29 mouse cellular contexts compared by ENCODE assay signal in the genomic region with DNA sequence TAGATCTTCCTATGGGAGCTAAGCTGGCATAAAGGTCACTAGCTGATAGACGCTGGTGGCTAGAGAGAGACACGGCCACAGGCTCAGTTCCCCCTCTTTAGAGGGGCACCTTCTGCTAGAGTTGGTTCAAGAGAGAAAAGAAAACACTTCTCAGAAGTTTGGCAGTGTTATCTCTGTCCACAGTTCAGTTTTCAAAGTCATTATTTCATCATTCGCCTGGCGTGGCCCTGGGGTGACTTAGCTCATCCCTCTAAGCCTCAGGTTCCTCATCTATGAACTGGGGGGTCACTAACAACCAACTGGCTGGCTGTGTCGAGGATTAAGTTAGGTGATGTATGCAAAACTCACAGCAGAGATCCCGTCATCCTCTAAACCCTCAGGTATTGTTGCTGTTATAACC. TPM values are rescaled to one million over a fixed set of nuclear protein-coding genes. Genes with fewer than 3 reads are reported as not detected.
A peak's percentile ranks its signal among the peaks of the same experiment; 100 is the strongest.
DNase-seq lines count a peak whose midpoint lies in the region; ATAC-seq and TF ChIP-seq lines count a peak whose summit lies in the region.
"Had no signal": no experiment of that assay in that cellular context is flagged by ENCODE, and none has a peak within 500 bp of the region (broad histone marks: within the 10 kb centered on the region; RNA-seq: fewer than 3 reads in every experiment).

No protein-coding gene starts in this region.

- H3K9me3 ChIP-seq in MEL (replicated peaks; ENCODE audit: insufficient read depth, low read length) = no peaks in the 10 kb centered on the region
- H3K9me3 ChIP-seq in hindbrain, embryonic 14.5 days (ENCODE audit: control insufficient read depth, low read length) = no peaks in the 10 kb centered on the region
- H3K9me3 ChIP-seq: embryonic facial prominence, embryonic 10.5 days; embryonic facial prominence, embryonic 13.5 days; forebrain, embryonic 12.5 days; forebrain, embryonic 15.5 days; heart, embryonic 15.5 days; hindbrain, embryonic 10.5 days; hindbrain, embryonic 13.5 days had no signal

- peak; percentile 86 for ATAC-seq in megakaryocyte, adult 5-6 weeks (ENCODE audit: poor library complexity, severe bottlenecking)
- no peak for ATAC-seq in hindbrain, embryonic 14.5 days (ENCODE audit: low FRiP score)
- ATAC-seq: forebrain, embryonic 15.5 days; hindbrain, postnatal 0 days; inflammation-experienced regulatory T-cells, adult 6 months; intestine, embryonic 16.5 days had no signal

- TF ChIP-seq RAD21 in MEL (IDR thresholded peaks at IDR 0.05; ENCODE audit: low read depth, low read length) = no peak

- peak overlapping the region; percentile 42 for H3K9ac ChIP-seq in MEL (ENCODE audit: control insufficient read depth, low read depth, low read length, poor library complexity, severe bottlenecking)
- no peak overlapping the region for H3K9ac ChIP-seq in hindbrain, embryonic 14.5 days
- H3K9ac ChIP-seq: embryonic facial prominence, embryonic 13.5 days; forebrain, embryonic 12.5 days; forebrain, embryonic 15.5 days; heart, embryonic 12.5 days; heart, embryonic 15.5 days; hindbrain, embryonic 13.5 days had no signal

- H3K27me3 ChIP-seq in MEL (ENCODE audit: control insufficient read depth in 1 of 2, insufficient read depth in 2 of 2, low read length in 2 of 2) = no peaks in the 10 kb centered on the region
- H3K27me3 ChIP-seq in hindbrain, embryonic 14.5 days (ENCODE audit: control insufficient read depth, insufficient read depth, low read length) = no peaks in the 10 kb centered on the region
- H3K27me3 ChIP-seq: forebrain, embryonic 12.5 days; forebrain, embryonic 15.5 days; hindbrain, embryonic 13.5 days had no signal

- no peak overlapping the region for H3K4me2 ChIP-seq in hindbrain, embryonic 14.5 days (replicated peaks)
- H3K4me2 ChIP-seq: embryonic facial prominence, embryonic 13.5 days; forebrain, embryonic 12.5 days; forebrain, embryonic 15.5 days; heart, embryonic 12.5 days; heart, embryonic 15.5 days; hindbrain, embryonic 13.5 days had no signal

- 27% methylated on average over 6 of the region's 6 CpGs for WGBS in bone marrow, adult 2 months
- whole genome bisulfite sequencing in hindbrain, embryonic 14.5 days = 86% methylated on average over 6 of the region's 6 CpGs

- no peak for TF ChIP-seq POLR2A in MEL (IDR thresholded peaks at IDR 0.05; ENCODE audit: control insufficient read depth in 1 of 2, insufficient read depth in 1 of 2, low read depth in 1 of 2, low read length in 2 of 2, poor library complexity in 1 of 2)
- TF ChIP-seq POLR2A in bone marrow, adult 2 months (IDR thresholded peaks at IDR 0.05; ENCODE audit: borderline replicate concordance, control insufficient read depth, low read depth, low read length) = no peak

- no peak for TF ChIP-seq CTCF in MEL (IDR thresholded peaks at IDR 0.05 in 2 of 3, conservative IDR thresholded peaks at IDR 0.05 in 1 of 3; ENCODE audit: control insufficient read depth in 1 of 3, insufficient read depth in 1 of 3, low read depth in 2 of 3, low read length in 3 of 3, poor library complexity in 1 of 3, severe bottlenecking in 1 of 3)
- TF ChIP-seq CTCF in bone marrow, adult 2 months (IDR thresholded peaks at IDR 0.05; ENCODE audit: control insufficient read depth, insufficient read depth, low read length) = no peak

- H3K4me3 ChIP-seq in MEL (ENCODE audit: control insufficient read depth in 1 of 2, insufficient read depth in 1 of 2, low read depth in 2 of 2, low read length in 2 of 2) = no peak overlapping the region
- no peak overlapping the region for H3K4me3 ChIP-seq in bone marrow, adult 2 months (replicated peaks; ENCODE audit: control insufficient read depth, low read depth, low read length)
- no peak overlapping the region for H3K4me3 ChIP-seq in hindbrain, embryonic 14.5 days (replicated peaks; ENCODE audit: low read length)
- H3K4me3 ChIP-seq: embryonic facial prominence, embryonic 10.5 days; embryonic facial prominence, embryonic 13.5 days; erythroblast, embryonic 14.5 days; forebrain, embryonic 12.5 days; forebrain, embryonic 15.5 days; heart, embryonic 12.5 days; heart, embryonic 15.5 days; hindbrain, embryonic 10.5 days; hindbrain, embryonic 13.5 days had no signal

- peak; percentile 82 to 85 for TF ChIP-seq EP300 in MEL (IDR thresholded peaks at IDR 0.05; ENCODE audit: low read depth in 1 of 2, low read length in 2 of 2)

- no peaks in the 10 kb centered on the region for H3K79me2 ChIP-seq in MEL (ENCODE audit: control insufficient read depth, insufficient read depth, low read length, poor library complexity)

- peaks cover 2 to 21% of the 10 kb centered on the region in 2 experiments; a peak in 3 of 4 replicates for H3K36me3 ChIP-seq in MEL (ENCODE audit: control insufficient read depth in 1 of 2, insufficient read depth in 2 of 2, low read length in 2 of 2)
- no peaks in the 10 kb centered on the region for H3K36me3 ChIP-seq in hindbrain, embryonic 14.5 days (replicated peaks; ENCODE audit: control insufficient read depth, insufficient read depth)
- H3K36me3 ChIP-seq: embryonic facial prominence, embryonic 10.5 days; embryonic facial prominence, embryonic 13.5 days; forebrain, embryonic 12.5 days; forebrain, embryonic 15.5 days; heart, embryonic 12.5 days; heart, embryonic 15.5 days; hindbrain, embryonic 10.5 days; hindbrain, embryonic 13.5 days had no signal

- H3K4me1 ChIP-seq in MEL (ENCODE audit: control insufficient read depth in 1 of 2, insufficient read depth in 2 of 2, low read length in 2 of 2) = peaks cover 18 to 25% of the 10 kb centered on the region in 2 experiments
- no peaks in the 10 kb centered on the region for H3K4me1 ChIP-seq in bone marrow, adult 2 months (ENCODE audit: control insufficient read depth, insufficient read depth, low read length)
- no peaks in the 10 kb centered on the region for H3K4me1 ChIP-seq in hindbrain, embryonic 14.5 days (replicated peaks; ENCODE audit: control insufficient read depth, insufficient read depth, low read length)
- H3K4me1 ChIP-seq: embryonic facial prominence, embryonic 13.5 days; forebrain, embryonic 12.5 days; forebrain, embryonic 15.5 days; heart, embryonic 12.5 days; heart, embryonic 15.5 days; hindbrain, embryonic 10.5 days; hindbrain, embryonic 13.5 days had no signal

- DNase-seq in MEL (ENCODE audit: low read depth, low spot score) = peak; percentile 92
- no peak for DNase-seq in lung, postnatal 25 days (ENCODE audit: low spot score)
- no peak for DNase-seq in ovary, postnatal 10 days (ENCODE audit: low spot score)
- no peak for DNase-seq in hindbrain, embryonic 14.5 days (ENCODE audit: low spot score)
- DNase-seq: adrenal gland, adult 2 months; adrenal gland, postnatal 25 days; cerebellum, adult 11 months; cerebellum, adult 2 months; cerebellum, adult 9-11 months; cerebellum, postnatal 25 days; embryo, embryonic 11 days; gastrocnemius, postnatal 14 days; heart, adult 18-20 months; heart, postnatal 10 days; heart, postnatal 36 days had no signal

- peak overlapping the region; percentile 90 for H3K27ac ChIP-seq in MEL (ENCODE audit: control insufficient read depth, low read depth, low read length)
- 0 out of 2 replicates have a peak overlapping the region, but pooled peaks have one; percentile 23 for H3K27ac ChIP-seq in bone marrow, adult 2 months (ENCODE audit: control insufficient read depth, insufficient read depth, low read depth, low read length, poor library complexity)
- no peak overlapping the region for H3K27ac ChIP-seq in hindbrain, embryonic 14.5 days
- H3K27ac ChIP-seq: embryonic facial prominence, embryonic 10.5 days; embryonic facial prominence, embryonic 13.5 days; forebrain, embryonic 12.5 days; forebrain, embryonic 15.5 days; heart, embryonic 15.5 days; hindbrain, embryonic 10.5 days; hindbrain, embryonic 13.5 days; hindbrain, postnatal 0 days had no signal

TF ChIP-seq in MEL, 35 proteins besides CTCF, POLR2A, EP300 and RAD21 (continues in another document):
- no peak for TF ChIP-seq POLR2AphosphoS2 (IDR thresholded peaks at IDR 0.05; ENCODE audit: low read length)
- peak; percentile 25; the same call in 1 of the 2 replicates for TF ChIP-seq ZNF384 (IDR thresholded peaks at IDR 0.05; ENCODE audit: low read depth, low read length)
- no peak for TF ChIP-seq GABPA (IDR thresholded peaks at IDR 0.05; ENCODE audit: low read depth, low read length)

RNA-seq across cellular contexts. Expression of a gene that starts 11.2 kb away (rescaled TPM):
- total RNA-seq in MEL (2012; rRNA removed) = 17.0 and 17.5 TPM in 2 replicates
- 10 to 100 TPM in 1 of 2 experiments, not detected in 1; 16.1 TPM for polyA plus RNA-seq in MEL (2012; ENCODE audit: insufficient read depth in 1 of 2, insufficient read length in 2 of 2, low read depth in 1 of 2, low replicate concordance in 2 of 2, missing spikeins in 1 of 2)
- polyA plus RNA-seq in bone marrow, adult 2 months (2011; ENCODE audit: insufficient read depth, insufficient read length, low replicate concordance, missing spikeins) = 4.4 and 11.8 TPM in 2 replicates
- total RNA-seq in megakaryocyte, adult 5-6 weeks (2015) = 3.6 and 4.2 TPM in 2 replicates
- 9.6 and 11.4 TPM in 2 replicates for total RNA-seq in megakaryocyte, adult 5-6 weeks (2017)
- polyA plus RNA-seq in hindbrain, embryonic 14.5 days (2014; fragmentation: Nextera tagmentation; extraction: Ambion mirVana) = 0.16 TPM in 2 replicates

RNA-seq across cellular contexts. Expression of a gene that starts 30.2 kb away (rescaled TPM):
- 42.2 and 60.3 TPM in 2 replicates for total RNA-seq in MEL (2012; rRNA removed)
- 10 to 100 TPM in 1 of 2 experiments, not detected in 1; 51.4 TPM for polyA plus RNA-seq in MEL (2012; ENCODE audit: insufficient read depth in 1 of 2, insufficient read length in 2 of 2, low read depth in 1 of 2, low replicate concordance in 2 of 2, missing spikeins in 1 of 2)
- polyA plus RNA-seq in bone marrow, adult 2 months (2011; ENCODE audit: insufficient read depth, insufficient read length, low replicate concordance, missing spikeins) = 55.3 and 57.2 TPM in 2 replicates
- 3.5 and 6.2 TPM in 2 replicates for total RNA-seq in megakaryocyte, adult 5-6 weeks (2015)
- total RNA-seq in megakaryocyte, adult 5-6 weeks (2017) = 1.8 and 4.2 TPM in 2 replicates
- polyA plus RNA-seq in hindbrain, embryonic 14.5 days (2014; fragmentation: Nextera tagmentation; extraction: Ambion mirVana) = 1.0 and 1.4 TPM in 2 replicates
- total RNA-seq: gastrocnemius, postnatal 14 days had no signal
- polyA plus RNA-seq: forebrain, embryonic 12.5 days had no signal

RNA-seq across cellular contexts. Expression of a gene that starts 43.6 kb away (rescaled TPM):
- total RNA-seq in MEL (2012; rRNA removed) = 0.35 and 0.72 TPM in 2 replicates
- polyA plus RNA-seq in MEL (2012; ENCODE audit: insufficient read depth in 1 of 2, insufficient read length in 2 of 2, low read depth in 1 of 2, low replicate concordance in 2 of 2, missing spikeins in 1 of 2) = 1 to 10 TPM in 1 of 2 experiments, not detected in 1; 2.5 TPM
- polyA plus RNA-seq in bone marrow, adult 2 months (2011; ENCODE audit: insufficient read depth, insufficient read length, low replicate concordance, missing spikeins) = 0.84 and 5.2 TPM in 2 replicates
- total RNA-seq in megakaryocyte, adult 5-6 weeks (2015) = 0.16 and 4.0 TPM in 2 replicates
- 1.8 and 2.3 TPM in 2 replicates for total RNA-seq in megakaryocyte, adult 5-6 weeks (2017)
- 23.6 and 24.0 TPM in 2 replicates for polyA plus RNA-seq in hindbrain, embryonic 14.5 days (2014; fragmentation: Nextera tagmentation; extraction: Ambion mirVana)

RNA-seq across cellular contexts. Expression of a gene that starts 48.6 kb away (rescaled TPM):
- total RNA-seq in MEL (2012; rRNA removed) = 79.9 and 94.7 TPM in 2 replicates
- polyA plus RNA-seq in MEL (2012; ENCODE audit: insufficient read depth in 1 of 2, insufficient read length in 2 of 2, low read depth in 1 of 2, low replicate concordance in 2 of 2, missing spikeins in 1 of 2) = 100 to 1,000 TPM; 106 to 128 TPM
- polyA plus RNA-seq in bone marrow, adult 2 months (2011; ENCODE audit: insufficient read depth, insufficient read length, low replicate concordance, missing spikeins) = 72.6 and 139 TPM in 2 replicates
- 309 and 324 TPM in 2 replicates for total RNA-seq in megakaryocyte, adult 5-6 weeks (2015)
- 275 and 304 TPM in 2 replicates for total RNA-seq in megakaryocyte, adult 5-6 weeks (2017)
- polyA plus RNA-seq in hindbrain, embryonic 14.5 days (2014; fragmentation: Nextera tagmentation; extraction: Ambion mirVana) = 1.1 and 2.2 TPM in 2 replicates
